Mouse (Mus musculus) retina, adult 2 months (tissue): ENCODE measurements around the gene Fcho2.

Experiments used
- DNase-seq: peaks from one replicate; pipeline ENCODE4 v3.0.0-alpha.2; 2012; ENCODE audit warnings: low read depth, low spot score

Fcho2 gene

DNA sequence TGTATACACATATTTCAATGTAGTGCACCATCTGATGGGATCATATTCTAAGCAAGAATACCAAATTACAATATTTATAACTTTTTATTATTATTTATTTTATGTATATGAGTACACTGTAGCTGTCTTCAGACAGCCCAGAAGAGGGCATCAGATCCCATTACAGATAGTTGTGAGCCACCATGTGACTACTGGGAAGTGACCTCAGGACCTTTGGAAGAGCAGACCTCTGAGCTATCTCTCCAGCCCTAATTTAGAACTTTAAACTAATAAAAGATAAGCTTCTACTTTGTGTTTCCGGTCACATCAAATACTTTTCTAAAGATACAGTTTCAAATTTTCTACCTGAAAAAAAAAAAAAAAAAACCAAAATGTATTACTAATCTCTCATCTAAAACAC, 6.2 kb downstream of the Fcho2 start:
- no peak for DNase-seq

DNA sequence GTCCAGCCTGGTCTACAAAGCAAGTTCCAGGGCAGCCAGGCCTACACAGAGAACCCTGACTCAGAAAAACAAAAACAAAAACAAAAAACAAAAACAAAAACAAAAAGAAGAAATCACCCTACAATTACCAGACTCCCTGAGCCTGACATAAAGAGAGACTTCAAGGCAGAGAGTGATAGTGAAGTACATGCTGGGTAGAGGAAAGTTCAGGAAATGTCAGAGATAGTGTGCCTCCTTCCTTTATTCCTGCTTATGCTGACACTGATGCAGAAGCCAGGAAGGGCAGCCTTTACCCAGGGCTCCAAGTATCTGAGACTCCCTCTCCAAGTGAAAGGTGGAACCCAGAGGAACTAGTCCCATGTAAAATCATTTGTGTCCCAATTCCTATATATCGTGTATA, 10.8 kb downstream of the Fcho2 start:
- DNase-seq, result no peak

DNA sequence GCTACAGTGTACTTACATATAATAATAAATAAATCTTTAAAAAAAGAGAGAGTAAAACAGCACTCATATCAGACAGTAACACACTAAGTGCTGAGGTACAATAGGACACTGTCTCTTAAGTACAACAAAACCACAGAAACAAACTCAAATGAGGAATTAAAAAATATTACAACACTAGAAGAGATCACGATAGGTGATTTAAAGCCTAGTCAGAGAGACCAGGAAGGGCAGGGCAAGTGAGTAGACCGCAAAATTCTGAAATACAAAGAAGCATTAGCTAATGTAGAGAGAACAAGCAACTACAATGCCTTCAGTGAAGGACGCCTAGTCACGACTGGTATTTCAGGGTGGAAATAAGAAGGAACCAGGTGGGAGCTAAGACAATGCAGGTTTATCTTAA, 11.6 kb downstream of the Fcho2 start:
- no peak for DNase-seq

DNA sequence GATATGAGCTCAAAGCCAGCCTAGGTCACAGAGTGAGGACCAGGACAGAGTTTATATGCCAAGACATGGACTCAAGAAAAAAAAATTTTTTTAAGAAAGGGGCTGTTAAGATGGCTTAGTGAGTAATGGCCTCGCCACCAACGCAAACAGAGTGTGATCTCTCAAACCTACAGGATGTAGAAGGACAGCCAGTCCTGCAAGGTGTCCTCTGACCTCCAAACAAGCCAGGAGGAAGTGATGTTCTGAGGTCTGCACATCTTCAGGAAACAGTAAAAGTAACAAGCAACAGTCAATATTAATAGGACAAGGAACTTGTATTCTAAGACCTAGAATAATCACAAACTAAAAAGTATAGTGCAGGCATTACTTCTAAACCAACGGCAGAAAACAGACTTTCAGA, 12.3 kb downstream of the Fcho2 start:
- DNase-seq, result no peak

DNA sequence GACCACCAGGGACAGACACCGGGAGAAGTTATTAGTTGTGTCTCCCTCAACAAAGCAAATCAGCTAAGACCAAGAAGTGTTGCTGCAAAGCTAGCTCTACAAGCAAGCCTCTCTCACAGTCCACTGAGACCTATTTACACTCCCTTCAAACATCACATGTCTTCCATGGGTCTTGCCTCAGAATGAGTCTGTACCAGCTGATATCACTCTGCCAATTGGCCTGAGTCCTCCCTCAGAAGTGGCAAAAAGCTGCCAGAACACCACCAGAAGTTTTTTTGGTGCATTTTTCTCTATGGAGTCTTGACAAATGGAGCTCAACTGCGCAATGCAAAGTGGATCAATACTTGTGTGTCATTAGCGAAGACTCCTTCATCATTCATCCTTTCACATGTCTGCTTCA, 19.7 kb downstream of the Fcho2 start:
- DNase-seq, result no peak

DNA sequence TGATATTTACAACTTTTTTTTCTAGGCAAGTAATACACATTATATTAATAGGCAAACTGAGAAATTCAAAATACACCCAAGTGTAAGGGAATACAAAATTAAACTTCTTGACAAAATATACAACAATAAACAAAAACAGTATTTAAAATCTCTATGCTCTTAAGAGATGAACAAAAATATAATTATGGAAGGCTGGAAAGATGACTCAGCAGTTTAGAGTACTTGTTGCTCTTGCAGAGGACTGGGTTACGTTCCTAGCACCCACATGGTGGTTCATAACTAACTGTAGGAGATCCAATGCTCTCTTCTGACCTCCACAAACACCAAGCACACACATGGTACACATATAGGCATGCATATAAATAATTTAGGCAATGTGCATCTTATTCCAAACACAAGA, 22.4 kb downstream of the Fcho2 start:
- no peak for DNase-seq

DNA sequence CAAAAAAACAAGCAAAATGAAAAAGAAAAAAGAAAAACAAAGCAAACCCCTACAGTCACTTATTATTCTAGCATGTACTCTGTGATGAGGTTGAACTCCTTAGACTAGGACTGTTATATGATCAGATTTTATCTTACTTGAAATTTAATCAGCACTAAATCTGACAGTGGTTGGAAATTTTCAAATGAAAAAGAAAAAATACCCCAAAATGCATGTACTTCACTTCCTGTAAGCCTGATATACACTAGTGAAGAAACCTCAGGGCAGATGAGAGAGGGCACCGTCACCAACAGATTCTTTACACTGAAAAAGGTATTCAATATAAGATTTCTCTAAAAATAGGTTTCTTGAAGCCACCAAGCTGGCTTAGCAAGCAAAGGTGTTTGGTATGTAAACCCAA, 23.6 kb downstream of the Fcho2 start:
- DNase-seq, result no peak

DNA sequence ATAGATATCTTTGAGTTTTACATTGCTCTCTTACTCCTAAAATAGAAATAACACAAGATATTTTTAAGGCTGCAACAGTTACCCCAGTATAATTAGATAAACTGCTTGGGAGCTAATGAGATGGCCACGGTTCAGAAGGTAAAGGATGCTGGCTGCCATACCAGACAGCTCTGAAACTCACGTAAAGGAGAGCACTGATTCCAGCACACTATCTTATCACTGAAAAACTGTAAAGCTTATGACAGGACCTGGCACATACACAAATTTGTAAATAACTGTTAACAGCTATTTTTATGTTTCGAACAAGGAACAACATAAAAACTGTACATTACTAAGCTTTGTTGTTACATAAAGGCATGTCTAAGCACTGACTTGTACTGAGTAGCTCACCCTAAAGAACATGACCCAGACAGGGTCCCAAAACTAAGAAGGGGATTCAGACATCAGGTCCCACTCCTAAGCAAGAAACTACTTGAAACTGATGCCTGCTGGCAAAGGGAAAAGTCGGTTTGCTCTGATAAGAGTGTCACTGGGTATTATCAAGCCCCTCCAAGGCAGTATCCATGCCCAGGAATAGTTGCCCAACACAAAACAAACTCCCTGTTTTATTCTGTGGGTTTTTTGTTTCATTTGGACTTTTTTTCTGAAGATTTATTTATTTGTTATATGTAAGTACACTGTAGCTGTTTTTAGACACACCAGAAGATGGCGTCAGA, 28.1 kb downstream of the Fcho2 start:
- DNase-seq, result no peak

DNA sequence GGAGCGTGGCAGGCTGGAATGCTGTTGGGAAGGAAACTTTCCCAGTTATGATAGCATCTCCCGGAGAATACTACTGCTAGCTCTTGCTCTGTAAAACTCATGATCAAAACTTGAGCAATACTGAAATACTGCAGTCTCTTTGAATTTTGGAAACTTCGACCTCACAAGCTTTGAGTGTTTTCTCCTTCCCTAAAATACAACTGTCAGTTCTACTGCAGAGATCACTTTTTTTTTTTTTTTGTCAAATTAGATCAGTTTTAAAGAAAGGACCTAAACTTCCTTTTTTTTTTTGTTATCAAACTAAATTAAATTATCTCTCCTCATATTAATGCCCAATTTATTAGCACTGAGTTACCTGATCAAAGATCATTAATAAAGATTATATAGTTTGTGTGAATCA, 37.3 kb downstream of the Fcho2 start:
- no peak for DNase-seq

DNA sequence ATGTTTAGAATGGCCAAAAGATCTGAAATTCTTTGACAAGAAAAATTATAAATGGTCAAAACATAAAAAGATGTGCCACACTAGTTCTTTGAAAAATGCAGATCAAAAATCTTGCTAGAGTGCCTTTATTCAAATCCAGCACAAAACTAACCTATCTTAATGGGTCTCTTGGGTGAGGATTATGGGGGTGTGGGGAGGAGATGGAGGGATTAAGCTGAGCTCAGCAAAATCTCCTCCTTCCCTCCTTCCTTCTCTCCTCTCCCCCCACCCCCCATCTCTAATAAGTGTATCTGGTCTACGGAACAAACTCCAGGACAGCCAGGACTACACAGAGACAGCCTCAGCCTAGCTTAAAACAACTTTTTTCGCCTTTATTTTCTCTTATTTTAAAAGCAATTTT, 43.8 kb downstream of the Fcho2 start:
- DNase-seq, result no peak

DNA sequence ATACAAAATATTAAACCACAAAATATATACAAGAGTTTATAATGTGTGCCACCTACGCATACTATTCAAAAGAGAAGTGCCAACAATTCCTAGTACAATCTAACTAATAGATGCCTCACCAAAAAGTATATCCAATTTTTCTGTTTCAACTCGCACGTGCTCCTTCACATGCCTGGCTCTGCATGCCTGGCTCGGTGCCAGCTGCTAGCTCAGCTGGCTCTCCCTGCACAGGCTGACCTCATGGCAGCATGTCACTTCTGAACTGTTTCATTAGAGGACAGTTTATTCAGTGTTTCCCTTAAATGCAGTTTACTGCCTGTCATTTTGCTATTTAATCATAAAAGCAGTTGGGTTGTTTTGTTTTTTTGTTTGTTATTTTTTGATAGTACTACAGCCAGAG, 46.9 kb downstream of the Fcho2 start:
- peak; percentile 23 for DNase-seq

DNA sequence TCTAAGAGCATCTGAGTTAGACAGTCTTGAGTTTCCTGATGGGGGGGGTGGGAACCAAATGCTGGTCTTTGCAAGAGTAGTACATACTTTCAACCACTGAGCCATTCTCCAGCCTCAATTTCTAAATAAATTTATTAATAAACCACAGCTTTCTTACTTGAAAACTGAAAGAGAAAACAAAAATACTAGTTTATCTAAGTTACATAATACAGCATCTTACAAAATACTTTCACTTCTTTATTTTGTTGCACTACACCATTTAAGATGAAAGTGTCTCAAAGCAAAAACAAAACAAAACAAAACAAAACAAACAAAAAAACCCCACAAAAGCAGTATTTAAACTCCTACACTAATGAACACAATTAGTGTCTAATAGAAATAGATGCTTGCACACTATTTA, 53.5 kb downstream of the Fcho2 start:
- DNase-seq, result no peak

DNA sequence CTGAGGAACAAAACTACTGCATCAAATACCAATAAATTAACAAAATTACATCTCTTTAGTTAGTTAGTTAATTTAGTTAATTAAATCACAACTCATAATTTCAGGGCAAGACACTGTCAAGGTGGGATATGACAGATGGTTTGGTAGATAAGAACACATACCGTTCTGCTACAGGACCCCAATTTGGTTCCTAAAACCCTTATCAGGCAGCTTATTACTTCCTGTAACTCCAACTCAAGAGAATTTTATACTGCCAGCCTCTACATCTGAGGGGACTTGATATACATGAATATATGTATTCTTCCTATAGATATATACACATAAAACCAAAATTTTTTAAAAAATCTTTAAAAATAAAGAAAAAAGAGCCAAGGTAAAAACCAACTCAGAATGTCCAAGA, 59.4 kb downstream of the Fcho2 start:
- no peak for DNase-seq

DNA sequence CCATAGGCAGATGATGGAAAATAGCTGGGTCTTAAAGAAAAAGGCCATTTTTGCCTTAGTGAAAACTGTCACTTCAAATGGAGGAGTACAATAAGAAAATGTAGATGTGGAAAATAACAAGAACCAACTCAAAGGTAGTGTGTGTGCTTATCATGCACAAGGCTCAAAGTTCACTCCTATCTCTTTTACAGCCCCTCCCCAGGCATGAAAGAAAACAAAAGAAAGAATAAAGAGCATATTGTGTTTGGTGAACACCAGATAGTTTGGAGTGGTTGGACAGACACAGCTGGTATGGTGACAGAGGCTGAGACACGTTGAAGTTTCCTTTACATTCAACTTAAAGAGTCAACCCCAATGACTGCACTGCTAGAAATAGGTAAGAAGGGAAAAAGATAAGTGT, 70.6 kb downstream of the Fcho2 start:
- no peak for DNase-seq

DNA sequence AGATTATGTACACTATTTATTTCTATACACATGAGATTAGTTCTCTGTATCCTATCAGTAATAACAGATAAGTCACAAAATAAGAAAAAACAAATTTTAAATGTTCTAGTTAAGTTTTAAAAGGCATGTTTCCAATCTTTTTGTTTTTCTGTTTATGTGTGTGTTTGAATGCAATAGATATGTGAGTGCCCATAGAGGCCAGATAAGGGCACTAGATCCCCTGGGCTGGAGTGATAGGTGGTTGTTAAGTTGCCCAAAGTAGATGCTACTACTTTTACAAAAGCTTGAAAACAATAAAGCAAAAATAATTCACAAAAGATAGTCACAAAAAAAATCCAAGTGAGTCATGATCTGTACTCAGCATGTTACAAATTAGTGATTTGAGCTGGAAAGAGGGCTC, 71.4 kb downstream of the Fcho2 start:
- DNase-seq, result no peak

DNA sequence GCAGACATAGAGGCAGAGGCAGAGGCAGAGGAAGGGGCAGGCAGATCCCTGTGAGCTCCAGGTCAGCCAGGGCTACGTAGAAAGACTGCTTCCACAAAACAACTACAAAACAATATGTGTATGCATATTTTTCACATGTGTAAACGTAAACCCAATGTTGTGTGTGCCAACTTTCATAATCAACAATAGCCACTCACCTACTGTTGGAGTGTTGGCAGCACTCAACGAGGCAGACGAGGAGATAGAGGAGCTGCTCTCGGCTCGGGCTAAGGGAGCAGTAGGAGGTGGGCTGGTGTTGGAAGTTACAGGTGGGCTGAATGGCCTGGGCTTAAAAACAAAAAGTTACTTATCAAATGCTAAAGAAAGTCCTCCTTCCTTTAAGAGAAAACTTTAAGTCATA, 72.0 kb downstream of the Fcho2 start:
- no peak for DNase-seq

DNA sequence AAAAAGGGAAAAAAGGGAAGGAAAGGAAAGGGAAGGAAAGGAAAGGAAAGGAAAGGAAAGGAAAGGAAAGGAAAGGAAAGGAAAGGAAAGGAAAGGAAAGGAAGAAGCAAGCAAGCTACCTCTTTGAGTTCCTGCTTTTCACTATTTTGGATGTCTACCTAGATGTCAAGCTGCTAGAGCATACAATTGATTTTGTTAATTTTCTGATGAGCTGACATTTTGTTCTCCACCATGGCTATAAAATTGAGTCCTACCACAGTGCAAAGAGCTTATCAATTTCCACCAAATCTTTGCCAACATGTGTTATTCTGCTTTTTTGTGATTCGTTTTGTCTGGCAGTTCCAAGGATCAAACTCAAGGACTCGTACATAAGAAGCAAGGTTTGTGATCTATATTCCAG, 77.0 kb downstream of the Fcho2 start:
- DNase-seq, result no peak

DNA sequence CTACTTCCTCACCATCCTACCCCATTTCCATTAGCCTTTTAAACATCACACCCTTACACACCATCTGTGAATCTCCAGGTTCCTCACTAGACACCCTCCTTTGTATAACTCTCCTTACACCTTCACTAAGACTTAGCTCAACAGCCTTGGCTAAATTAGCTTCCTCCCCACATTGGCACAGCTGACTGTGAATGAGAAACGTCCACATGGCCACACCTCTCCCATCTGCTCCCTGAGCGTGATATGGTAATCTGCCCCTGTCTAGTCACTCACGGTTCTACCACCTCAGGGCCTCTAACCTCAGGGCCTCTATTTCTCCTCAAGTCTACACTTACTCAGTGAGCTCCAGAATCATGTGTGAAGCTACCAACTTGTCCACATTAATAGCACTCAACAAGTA, 82.0 kb downstream of the Fcho2 start:
- no peak for DNase-seq

DNA sequence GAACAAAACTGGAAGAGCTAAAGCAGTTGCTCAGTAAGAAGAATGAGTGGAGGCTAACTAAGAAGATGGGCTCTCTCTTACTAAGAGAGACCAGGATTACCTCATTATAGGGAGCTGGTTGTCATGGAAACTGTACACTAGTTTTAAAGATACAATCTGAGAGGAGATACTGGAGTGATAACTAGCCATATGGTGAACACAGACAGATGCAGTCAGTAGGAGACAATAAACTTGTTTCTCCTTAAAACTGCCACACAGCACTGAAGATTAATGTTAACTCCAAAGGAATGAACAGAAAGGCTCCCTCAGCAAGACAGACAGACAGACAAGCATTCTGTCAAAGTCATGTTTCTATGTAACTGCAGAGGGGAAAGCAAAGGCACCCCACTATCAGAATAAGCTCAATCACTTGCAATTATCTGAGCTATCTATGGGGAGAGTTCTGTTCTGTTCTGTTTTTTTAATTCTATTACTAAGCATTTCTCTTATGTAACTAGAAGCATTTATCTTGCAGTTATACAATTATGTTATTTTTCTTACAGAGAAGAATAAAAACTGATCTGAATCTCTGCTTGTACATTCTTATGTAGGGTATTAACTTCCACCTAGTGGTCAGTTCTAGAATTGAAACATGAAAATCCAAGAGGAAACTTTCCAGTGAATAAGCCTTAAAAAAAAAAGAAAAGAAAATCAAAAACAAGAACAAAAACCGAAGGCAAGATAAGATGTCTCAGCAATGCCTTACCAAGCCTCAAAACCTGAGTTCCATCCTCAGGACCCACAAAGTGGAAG, 85.8 kb downstream of the Fcho2 start:
- no peak for DNase-seq

DNA sequence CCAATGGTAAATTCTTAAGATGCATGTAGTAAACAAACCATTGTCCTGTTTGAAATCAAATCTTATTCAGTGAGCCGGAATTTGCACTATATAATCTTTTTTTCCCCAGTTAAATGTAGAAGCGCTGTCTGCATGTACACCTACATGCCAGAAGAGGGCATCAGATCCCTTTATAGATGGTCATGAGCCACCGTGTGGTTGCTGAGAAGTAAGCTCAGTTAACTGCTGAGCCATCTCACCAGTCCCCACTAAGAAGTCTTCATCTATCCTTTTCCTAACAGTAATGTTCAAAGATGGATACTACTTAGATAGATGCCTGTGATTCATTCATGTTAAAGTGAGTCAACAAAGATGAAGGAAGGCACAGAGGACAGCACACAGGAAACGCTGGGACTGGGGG, 88.8 kb downstream of the Fcho2 start:
- no peak for DNase-seq

DNA sequence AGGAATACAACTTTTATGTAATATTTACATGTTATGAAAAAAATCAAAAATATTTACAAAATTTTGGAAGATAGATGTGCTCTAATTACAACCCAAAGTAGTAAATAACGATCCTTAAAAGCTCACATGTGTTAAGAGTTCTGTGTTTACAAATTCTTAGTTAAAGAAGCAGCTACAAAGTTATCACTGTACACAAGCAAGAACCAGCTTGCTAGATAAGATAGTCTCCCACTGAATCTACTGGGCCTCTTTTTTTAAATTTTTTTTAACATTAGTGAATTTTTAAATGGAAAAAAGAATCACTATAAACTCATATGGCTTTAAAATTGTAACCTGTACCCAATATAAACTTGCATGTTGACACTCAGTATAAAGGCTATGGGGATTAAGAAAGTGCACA, 91.8 kb downstream of the Fcho2 start:
- no peak for DNase-seq

DNA sequence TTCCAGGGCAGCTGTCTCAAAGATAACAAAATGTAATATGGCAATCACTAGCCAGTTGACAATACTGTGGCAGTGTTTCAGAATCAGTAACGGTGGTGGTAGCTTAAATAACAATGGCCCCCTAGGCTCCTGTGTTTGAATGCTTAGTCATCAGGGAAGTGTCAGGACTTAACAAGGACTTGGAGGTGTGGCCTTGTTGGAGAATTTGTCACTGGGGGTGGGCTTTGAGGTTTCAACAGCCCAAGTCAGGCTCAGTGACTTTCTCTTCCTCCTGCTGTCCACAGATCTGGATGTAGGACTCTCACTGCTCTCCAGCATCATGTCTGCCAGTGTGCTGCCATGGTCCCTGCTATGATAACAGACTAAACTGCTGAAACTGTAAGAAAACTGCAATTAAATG, 93.0 kb downstream of the Fcho2 start:
- DNase-seq, result no peak

DNA sequence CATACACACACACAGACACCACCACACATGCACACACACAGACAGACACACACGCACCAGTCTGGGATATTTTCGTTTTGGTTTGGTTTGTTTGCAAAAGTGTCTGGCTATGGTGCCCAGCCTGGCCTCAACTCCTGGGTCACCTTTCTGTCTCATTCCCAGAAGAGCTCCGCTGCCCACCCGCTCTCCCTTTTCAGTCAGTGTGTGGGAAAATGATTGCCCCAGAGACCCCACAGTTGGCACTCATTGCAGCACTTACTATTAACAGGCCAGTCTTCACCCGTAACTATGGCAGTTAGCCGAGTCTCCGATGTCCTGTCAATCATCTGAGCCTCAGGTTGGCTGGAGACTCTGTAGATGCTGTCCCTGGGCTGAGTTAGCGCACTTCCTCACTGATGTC, 99.1 kb downstream of the Fcho2 start:
- DNase-seq, result no peak
